Mouse (Mus musculus) midbrain, embryonic 14.5 days (tissue): ENCODE measurements around the gene Atoh8. TPM values are rescaled to one million over a fixed set of nuclear protein-coding genes. Genes with fewer than 3 reads are reported as not detected.

Experiments
- ATAC-seq: fragments of 200-750 bp; cut with Nextera tagmentation; 2 replicates; pipeline ENCODE4 v1.8.0; 2017; ENCODE audit warnings: moderate number of reproducible peaks, moderate library complexity; ENCODE audit not compliant: low FRiP score, low TSS enrichment
- DNase-seq: peaks from one replicate; pipeline ENCODE4 v3.0.0-alpha.2; 2015
- H3K27ac ChIP-seq: fragments of 300-500 bp; sonication (generic); replicated peaks from 2 replicates; pipeline ENCODE4 v1.5.1; 2014; ENCODE audit warnings: mild to moderate bottlenecking, low read depth, low read length, moderate library complexity
- H3K27me3 ChIP-seq: fragments of 300-500 bp; sonication (generic); 2 replicates; pipeline ENCODE4 v1.6.1; 2014; ENCODE audit warnings: low read length, control low read depth, mixed read lengths; ENCODE audit not compliant: control insufficient read depth, insufficient read depth
- H3K36me3 ChIP-seq: fragments of 300-500 bp; sonication (generic); 2 replicates; pipeline ENCODE4 v1.6.1; 2014; ENCODE audit warnings: low read length, control low read depth; ENCODE audit not compliant: control insufficient read depth, insufficient read depth
- H3K4me1 ChIP-seq: fragments of 300-500 bp; sonication (generic); 2 replicates; pipeline ENCODE4 v1.6.1; 2014; ENCODE audit warnings: mild to moderate bottlenecking, antibody characterized with exemption, low read length, control low read depth; ENCODE audit not compliant: control insufficient read depth, insufficient read depth
- H3K4me2 ChIP-seq: fragments of 300-500 bp; sonication (generic); 2 replicates; pipeline ENCODE4 v1.6.1; 2014; ENCODE audit warnings: mild to moderate bottlenecking, low read length, moderate library complexity
- H3K4me3 ChIP-seq: fragments of 300-500 bp; sonication (generic); replicated peaks from 2 replicates; pipeline ENCODE4 v1.5.1; 2014; ENCODE audit warnings: low read depth, low read length
- H3K9ac ChIP-seq: fragments of 300-500 bp; sonication (generic); replicated peaks from 2 replicates; pipeline ENCODE4 v1.6.1; 2014; ENCODE audit warnings: mild to moderate bottlenecking, low read length, moderate library complexity
- H3K9me3 ChIP-seq: fragments of 300-500 bp; sonication (generic); 2 replicates; pipeline ENCODE4 v1.6.1; 2016; ENCODE audit warnings: low read length, control low read depth, mixed read lengths; ENCODE audit not compliant: control insufficient read depth
- WGBS: fragments of 180-500 bp; shearing (Covaris S2); extraction: QIAGEN DNeasy Blood & Tissue Kit; methylation state at CpG from one replicate; pipeline ENCODE4 v1.1.7; 2014; 5-methylcytosine and 5-hydroxymethylcytosine counted together
- polyA plus RNA-seq: library from polyadenylated mRNA; unstranded; fragments of >200 nt; fragmentation: Nextera tagmentation; extraction: Ambion mirVana; gene quantifications from 2 replicates; pipeline ENCODE4 v1.2.1, GENCODE M21; 2014

Gene Atoh8
- 1.8 and 2.4 TPM in 2 replicates for polyA plus RNA-seq

- peak within 1 kb of the TSS; percentile 53 for H3K4me3 ChIP-seq
- peak within 1 kb of the TSS; percentile 99 for H3K4me2 ChIP-seq
- peak within 1 kb of the TSS; percentile 20 for H3K27ac ChIP-seq
- H3K27me3 ChIP-seq: peaks cover 45% of the 10 kb centered on the region
- under 1% methylated on average over 68 of the region's 68 CpGs for WGBS
- no peaks in the 10 kb centered on the region for H3K36me3 ChIP-seq
- peak; percentile 35; the same call in 1 of the 2 replicates for ATAC-seq
- H3K4me1 ChIP-seq: peaks cover 22% of the 10 kb centered on the region
- peak; percentile 75 for DNase-seq
- H3K9ac ChIP-seq: peak within 1 kb of the TSS; percentile 51
- no peaks in the 10 kb centered on the region for H3K9me3 ChIP-seq
Measured at GRCm38 (mm10) chr6:72235098-72235806, at the start of gene Atoh8. Gene Atoh8, minus strand, starts transcription at chr6:72235577.

GRCm38 (mm10) chr6:72283914-72284313, 48.5 kb upstream of the Atoh8 start:
- ATAC-seq: no peak
- DNase-seq: peak; percentile 52
- Histone ChIP-seq H3K4me3 (no peak overlapping the region), H3K4me1 (no peaks in the 10 kb centered on the region), H3K27me3 (no peaks in the 10 kb centered on the region), H3K9ac (no peak overlapping the region), H3K27ac (no peak overlapping the region), H3K36me3 (no peaks in the 10 kb centered on the region), H3K9me3 (no peaks in the 10 kb centered on the region), H3K4me2 (no peak overlapping the region)
- 26% methylated on average over 4 of the region's 4 CpGs for WGBS

- H3K27me3 ChIP-seq: no peaks in the 10 kb centered on the region
- no peak overlapping the region for H3K9ac ChIP-seq
- ATAC-seq: no peak
- WGBS: 76% methylated on average over 7 of the region's 7 CpGs
- H3K4me2 ChIP-seq: no peak overlapping the region
- H3K36me3 ChIP-seq: no peaks in the 10 kb centered on the region
- DNase-seq: no peak
- no peak overlapping the region for H3K27ac ChIP-seq
- H3K4me3 ChIP-seq: no peak overlapping the region
- no peaks in the 10 kb centered on the region for H3K9me3 ChIP-seq
- no peaks in the 10 kb centered on the region for H3K4me1 ChIP-seq
Measured at GRCm38 (mm10) chr6:72280410-72280998, 45.1 kb upstream of the Atoh8 start.

- WGBS: 90% methylated on average over 7 of the region's 7 CpGs
- no peak for DNase-seq
- no peak overlapping the region for H3K4me3 ChIP-seq
Measured at GRCm38 (mm10) chr6:72279505-72279904, 44.1 kb upstream of the Atoh8 start.

GRCm38 (mm10) chr6:72278835-72279234, 43.5 kb upstream of the Atoh8 start:
- H3K4me1 ChIP-seq: no peaks in the 10 kb centered on the region
- no peak overlapping the region for H3K4me3 ChIP-seq
- no peak for ATAC-seq
- H3K36me3 ChIP-seq: no peaks in the 10 kb centered on the region
- WGBS: 68% methylated on average over 4 of the region's 4 CpGs
- no peak overlapping the region for H3K9ac ChIP-seq
- H3K27me3 ChIP-seq: no peaks in the 10 kb centered on the region
- no peak overlapping the region for H3K4me2 ChIP-seq
- H3K9me3 ChIP-seq: no peaks in the 10 kb centered on the region
- H3K27ac ChIP-seq: no peak overlapping the region
- no peak for DNase-seq

More at GRCm38 (mm10) chr6:72279505-72279904, 44.1 kb upstream of the Atoh8 start:
- Histone ChIP-seq H3K4me2 (no peak overlapping the region), H3K9ac (no peak overlapping the region), H3K27ac (no peak overlapping the region), H3K27me3 (no peaks in the 10 kb centered on the region), H3K36me3 (no peaks in the 10 kb centered on the region), H3K9me3 (no peaks in the 10 kb centered on the region), H3K4me1 (no peaks in the 10 kb centered on the region)
- ATAC-seq: no peak

GRCm38 (mm10) chr6:72277508-72278166, 42.3 kb upstream of the Atoh8 start:
- no peak overlapping the region for H3K4me3 ChIP-seq
- H3K27me3 ChIP-seq: no peaks in the 10 kb centered on the region
- no peak for ATAC-seq
- no peak overlapping the region for H3K27ac ChIP-seq
- WGBS: 70% methylated on average over 9 of the region's 9 CpGs
- H3K36me3 ChIP-seq: no peaks in the 10 kb centered on the region
- no peaks in the 10 kb centered on the region for H3K4me1 ChIP-seq
- no peak overlapping the region for H3K4me2 ChIP-seq
- no peak for DNase-seq
- no peaks in the 10 kb centered on the region for H3K9me3 ChIP-seq
- no peak overlapping the region for H3K9ac ChIP-seq

GRCm38 (mm10) chr6:72276972-72277441, 41.6 kb upstream of the Atoh8 start:
- no peak overlapping the region for H3K9ac ChIP-seq
- WGBS: 89% methylated on average over 13 of the region's 13 CpGs
- no peaks in the 10 kb centered on the region for H3K27me3 ChIP-seq
- H3K9me3 ChIP-seq: no peaks in the 10 kb centered on the region
- no peak overlapping the region for H3K4me3 ChIP-seq
- no peaks in the 10 kb centered on the region for H3K4me1 ChIP-seq
- H3K36me3 ChIP-seq: no peaks in the 10 kb centered on the region
- no peak overlapping the region for H3K27ac ChIP-seq
- no peak for DNase-seq
- ATAC-seq: no peak
- H3K4me2 ChIP-seq: no peak overlapping the region

GRCm38 (mm10) chr6:72276141-72276540, 40.8 kb upstream of the Atoh8 start:
- H3K9me3 ChIP-seq: no peaks in the 10 kb centered on the region
- H3K4me1 ChIP-seq: no peaks in the 10 kb centered on the region
- no peaks in the 10 kb centered on the region for H3K36me3 ChIP-seq
- H3K27ac ChIP-seq: no peak overlapping the region
- DNase-seq (no peak), ATAC-seq (no peak)
- H3K27me3 ChIP-seq: no peaks in the 10 kb centered on the region
- H3K4me2 ChIP-seq: no peak overlapping the region
- WGBS: 90% methylated on average over 6 of the region's 6 CpGs
- H3K4me3 ChIP-seq: no peak overlapping the region
- no peak overlapping the region for H3K9ac ChIP-seq
